Mouse (Mus musculus) lung, postnatal 10 days (tissue): ENCODE measurements at regions not wholly inside any gene's neighbourhood (a gene's known extent, or its start where the extent isn't known, plus 50 kb on each side); places are given as distances from the start of the nearest gene placed in this dataset.

Source experiments
- DNase-seq: peaks from one replicate; pipeline ENCODE4 v3.0.0; 2021

DNA sequence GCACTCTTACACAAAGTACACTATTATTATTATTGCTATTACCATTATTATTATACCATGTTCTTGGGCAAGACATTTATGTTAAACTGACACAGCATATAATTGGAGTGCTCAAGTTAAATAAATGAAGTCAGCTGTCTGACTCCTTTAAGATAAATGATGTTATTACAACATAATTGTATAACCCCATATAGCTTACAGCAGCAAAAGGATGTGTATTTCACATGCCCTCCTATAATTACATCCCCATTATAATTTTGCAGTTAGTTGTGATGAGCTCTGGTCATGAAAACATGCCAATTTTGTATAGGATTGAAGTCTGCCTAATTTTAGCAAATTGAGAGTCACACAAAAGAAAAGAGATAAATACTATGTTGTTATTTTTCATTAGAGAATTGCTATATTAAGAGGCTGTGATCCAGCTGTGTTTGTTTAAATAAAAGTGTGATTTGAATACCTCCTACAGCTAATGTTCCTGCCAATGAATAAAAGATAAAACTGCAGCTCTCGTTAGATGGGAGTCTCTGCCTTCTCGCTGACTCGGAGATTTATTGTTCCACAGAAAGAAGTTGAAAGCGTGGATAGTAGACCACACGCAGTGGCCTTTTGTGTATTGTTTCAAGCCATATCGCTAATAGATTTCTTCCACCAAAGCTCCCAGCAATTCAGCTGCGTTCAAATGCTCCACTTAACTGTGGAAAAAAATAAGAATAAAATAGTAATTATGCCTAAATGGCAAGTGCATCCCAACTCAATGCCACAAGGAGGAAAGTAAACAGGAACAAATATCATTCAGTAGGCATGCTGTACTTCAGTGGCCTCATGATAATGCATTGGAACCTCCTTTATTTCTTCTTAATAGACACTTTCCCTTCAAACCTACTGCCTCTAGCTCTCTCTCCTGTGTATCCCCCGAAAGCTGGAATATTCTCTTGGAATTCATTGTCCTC is 194.9 kb upstream of the Gm10192 start:
- DNase-seq: no peak

DNA sequence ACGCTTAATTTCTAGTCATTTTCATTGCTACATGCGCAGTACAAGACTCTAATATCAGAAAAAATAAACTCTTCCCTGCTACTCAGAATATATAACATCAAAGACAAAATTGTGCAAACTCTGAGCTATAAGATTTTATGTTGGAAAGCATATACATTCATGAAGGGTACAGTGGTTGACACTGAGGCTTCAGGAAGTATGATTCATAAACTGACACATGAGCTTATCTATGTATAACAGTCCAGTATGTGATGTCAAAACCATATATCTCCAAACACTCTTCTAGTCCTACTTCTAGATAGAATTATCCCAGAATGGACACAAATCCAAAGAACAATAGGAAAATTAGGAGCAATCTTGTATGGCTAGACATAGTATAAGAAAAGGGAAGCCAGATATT is 177.5 kb upstream of the Gm10192 start:
- DNase-seq: no peak

DNA sequence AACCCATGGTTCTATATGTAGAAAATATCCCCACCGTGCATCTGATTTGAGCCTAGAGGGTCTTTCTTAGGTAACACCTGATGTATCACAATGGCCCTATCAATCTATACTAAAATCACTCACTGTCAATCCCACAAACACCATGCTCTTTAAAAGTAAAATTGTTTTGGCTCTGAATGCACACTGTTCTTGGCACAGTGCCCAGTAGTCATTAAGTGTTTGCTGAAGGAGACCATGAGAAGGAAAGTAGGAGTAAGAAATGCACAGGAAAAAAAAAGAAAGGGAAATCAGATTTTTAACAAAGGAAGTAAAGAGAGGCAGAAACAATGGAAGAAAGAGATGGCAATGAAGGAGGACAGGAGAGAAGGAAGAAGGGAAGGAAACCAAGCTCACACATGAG is 175.0 kb upstream of the Gm10192 start:
- DNase-seq: peak; percentile 42

DNA sequence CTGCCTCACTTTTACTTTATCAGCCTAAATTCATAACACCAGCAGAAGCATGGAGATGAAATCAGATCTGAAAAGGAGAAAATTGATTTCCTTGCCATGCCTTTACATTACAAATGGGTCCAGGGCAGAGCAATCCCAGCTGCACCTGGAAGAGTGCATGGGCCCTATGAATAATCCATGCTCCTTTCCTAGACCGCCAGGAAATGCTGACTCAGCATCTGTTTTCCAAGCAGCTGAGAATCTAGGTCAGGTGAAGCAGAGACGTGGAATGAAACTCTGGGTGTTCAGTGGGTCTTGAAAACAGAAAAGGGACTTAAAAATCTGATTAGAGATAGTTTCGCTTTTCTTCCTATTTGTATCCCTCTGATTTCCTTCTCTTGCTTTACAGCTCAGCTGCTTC is 163.8 kb upstream of the Gm10192 start:
- no peak for DNase-seq

DNA sequence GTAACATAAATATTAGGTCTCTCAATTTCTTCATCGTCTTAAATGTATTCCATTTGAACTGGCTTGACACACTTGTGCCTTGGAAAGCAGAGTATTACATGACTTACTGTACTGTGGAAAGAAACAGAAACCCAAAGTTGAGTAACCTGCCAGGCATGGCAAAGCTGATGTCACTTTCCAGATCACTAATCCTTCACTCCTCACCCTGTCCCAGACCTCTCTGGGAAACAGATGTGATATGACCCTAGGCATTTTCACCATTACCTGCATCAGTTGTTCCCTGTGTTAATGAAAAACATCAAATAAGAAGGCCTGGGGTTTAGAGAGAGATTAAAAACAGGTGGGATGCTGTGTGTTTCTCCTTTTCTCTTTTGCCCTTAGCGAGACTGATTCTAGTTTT is 161.4 kb upstream of the Gm10192 start:
- DNase-seq: no peak

DNA sequence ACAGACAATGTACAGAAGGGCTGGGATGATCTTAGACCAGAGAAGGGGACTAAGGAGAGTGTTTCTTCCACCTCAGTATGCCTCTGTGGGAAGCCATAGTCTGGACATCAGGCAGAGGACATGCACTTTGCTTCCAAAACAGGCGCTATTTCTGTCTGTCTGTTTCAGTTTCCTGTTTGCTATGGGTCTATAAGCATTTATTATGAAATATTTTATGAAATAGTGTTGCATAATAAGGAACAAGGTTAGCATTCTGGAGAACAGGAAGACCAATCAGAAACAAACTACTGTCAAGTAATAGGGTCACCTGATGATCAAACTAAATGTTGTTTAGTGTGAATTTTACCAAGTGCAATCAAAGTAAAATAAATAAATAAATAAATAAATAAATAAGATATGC is 160.4 kb upstream of the Gm10192 start:
- no peak for DNase-seq
